Mouse (Mus musculus) heart, postnatal 25 days (tissue): ENCODE measurements at regions not wholly inside any gene's neighbourhood (a gene's known extent, or its start where the extent isn't known, plus 50 kb on each side); places are given as distances from the start of the nearest gene placed in this dataset.
A peak's percentile ranks its signal among the peaks of the same experiment; 100 is the strongest.

ENCODE experiments used
- DNase-seq: peaks from one replicate; pipeline ENCODE4 v3.0.0; 2022; ENCODE audit warnings: low spot score
- intact Hi-C: fragments of 180-260 bp; cut with DNase I; formaldehyde crosslinking; loops from one replicate; pipeline ENCODE4 v1.15.1; 2025

DNA sequence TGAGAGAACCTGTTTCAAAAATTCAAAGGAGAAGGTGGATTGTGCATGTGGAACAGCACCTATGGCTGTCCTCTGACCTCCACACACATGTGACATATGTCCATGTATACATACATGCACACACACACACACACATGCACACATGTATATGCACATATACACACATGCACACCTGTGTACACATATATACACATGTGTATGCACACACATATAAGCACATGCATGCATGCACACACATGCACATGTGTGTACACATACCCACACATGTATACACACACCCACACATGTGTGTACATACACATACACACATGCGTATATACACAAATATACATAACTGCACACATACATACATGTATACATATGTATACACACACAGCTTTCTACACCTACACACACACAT lies 326.1 kb upstream of the Runx1 start:
- DNase-seq, result no peak
- intact Hi-C loops, result no loop called here

DNA sequence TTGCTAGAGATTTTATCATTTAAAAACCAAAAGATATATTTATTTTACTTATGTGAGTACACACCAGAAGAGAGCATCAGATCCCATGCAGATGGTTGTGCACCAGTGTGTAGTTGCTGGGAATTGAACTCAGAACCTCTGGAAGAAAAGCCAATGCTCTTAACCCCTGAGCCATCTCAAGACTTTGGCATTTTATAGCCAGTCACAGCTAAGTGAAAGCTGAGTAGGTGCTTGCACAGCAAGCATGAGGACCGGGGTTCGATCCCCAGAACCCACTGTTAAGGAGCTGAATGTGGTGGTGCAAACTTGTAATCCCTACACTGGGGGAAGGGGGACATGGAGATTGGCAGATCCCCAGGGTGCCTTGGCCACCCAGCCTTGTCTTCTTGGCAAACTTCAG lies 325.7 kb upstream of the Runx1 start:
- intact Hi-C loops, result no loop called here
- DNase-seq, result no peak

DNA sequence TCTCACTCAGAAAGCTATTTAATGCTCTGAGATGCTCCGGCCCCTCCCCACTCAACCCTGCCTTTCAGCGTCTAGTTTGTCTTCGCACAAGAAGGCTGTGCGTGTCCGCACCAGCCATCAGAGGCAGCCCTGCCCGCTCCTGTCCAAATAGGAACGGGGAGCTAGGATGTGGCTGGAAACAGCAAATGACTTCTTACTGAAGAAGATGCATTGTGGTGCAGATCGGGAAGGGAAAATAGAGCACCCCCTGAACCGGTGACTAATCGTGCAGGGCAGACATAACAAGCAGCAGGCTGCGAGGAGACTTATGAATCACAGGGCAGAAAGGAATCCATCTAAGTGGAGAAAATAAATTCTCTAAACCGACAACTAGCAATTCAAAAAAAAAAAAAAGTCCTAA lies 324.5 kb upstream of the Runx1 start:
- intact Hi-C loops, result no loop called here
- DNase-seq, result no peak

DNA sequence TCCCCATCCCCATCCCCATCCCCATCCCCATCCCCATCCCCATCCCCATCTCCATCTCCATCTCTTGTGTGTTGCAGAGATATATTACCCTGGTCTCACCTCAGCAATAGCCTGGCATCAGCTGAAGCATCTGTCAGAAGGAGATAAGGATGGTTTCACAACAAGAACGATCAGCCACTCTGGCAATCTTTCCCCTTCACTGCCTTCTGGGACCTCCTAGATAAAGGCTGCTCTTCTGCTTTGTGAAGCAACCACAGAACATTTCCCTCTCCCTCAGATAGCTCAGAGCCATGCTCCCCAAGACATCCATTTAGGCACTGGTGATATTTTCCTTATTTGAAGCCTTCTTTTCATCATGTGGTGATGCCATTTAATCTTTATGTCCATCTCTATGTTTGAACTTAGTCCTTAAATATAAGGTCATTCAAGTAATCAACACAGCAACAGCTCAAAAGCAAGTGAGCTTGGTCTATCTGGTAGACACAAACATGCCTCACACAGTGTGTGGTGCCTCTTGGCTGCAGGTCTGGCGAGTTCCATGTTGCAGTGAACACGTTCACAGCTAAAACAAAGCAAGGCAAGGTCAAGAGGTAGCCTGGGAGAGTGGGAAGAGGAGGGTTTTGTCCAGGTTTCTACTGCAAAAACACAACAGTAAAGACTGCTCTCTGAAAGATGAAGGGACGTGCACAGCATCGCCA lies 321.7 kb upstream of the Runx1 start:
- intact Hi-C loops, result loop anchor here (10.0 kb wide), 1 partner anchor 307 kb away; no protein-coding TSS in a partner anchor
- DNase-seq, result no peak

DNA sequence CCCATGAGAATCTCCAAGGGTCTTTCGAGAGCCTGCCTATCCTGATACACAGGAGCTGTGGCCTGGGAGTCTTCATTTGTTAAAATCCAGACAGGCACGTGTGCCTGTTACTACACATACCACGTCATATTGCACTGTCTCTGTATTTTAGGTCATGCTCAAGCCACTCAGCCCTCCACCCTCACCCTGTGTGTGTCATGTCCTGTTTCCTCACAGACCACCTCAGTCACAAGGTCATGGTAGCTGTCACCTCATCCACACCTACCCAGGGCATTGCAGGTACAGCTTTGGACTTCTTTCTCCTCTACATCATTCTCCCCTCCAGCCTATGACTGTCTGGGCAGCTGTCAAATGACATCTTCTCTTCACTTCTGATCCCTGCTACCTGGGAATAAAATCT lies 320.9 kb upstream of the Runx1 start:
- DNase-seq, result no peak
- intact Hi-C loops, result loop anchor here (10.0 kb wide), 1 partner anchor 308 kb away; no protein-coding TSS in a partner anchor

DNA sequence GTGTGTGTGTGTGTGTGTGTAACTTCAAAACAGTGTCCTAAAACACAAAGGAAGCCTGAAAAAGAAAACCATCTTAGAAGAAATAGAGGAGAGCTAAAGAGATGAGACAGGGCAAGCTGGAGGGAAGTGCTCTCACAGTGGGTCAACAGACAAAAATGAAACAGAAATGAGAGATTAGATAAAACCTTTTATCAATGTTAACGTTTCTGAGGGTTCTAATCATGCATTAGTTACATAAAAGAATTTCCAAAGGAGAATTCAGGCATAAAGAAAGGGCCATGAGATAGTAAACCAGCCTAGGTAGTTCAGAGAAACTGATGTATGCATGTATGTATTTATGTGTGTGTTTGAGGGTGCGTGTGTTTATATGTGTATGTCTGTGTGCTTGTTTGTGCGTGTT lies 319.7 kb upstream of the Runx1 start:
- DNase-seq, result no peak
- intact Hi-C loops, result loop anchor here (10.0 kb wide), 1 partner anchor 309 kb away; no protein-coding TSS in a partner anchor

DNA sequence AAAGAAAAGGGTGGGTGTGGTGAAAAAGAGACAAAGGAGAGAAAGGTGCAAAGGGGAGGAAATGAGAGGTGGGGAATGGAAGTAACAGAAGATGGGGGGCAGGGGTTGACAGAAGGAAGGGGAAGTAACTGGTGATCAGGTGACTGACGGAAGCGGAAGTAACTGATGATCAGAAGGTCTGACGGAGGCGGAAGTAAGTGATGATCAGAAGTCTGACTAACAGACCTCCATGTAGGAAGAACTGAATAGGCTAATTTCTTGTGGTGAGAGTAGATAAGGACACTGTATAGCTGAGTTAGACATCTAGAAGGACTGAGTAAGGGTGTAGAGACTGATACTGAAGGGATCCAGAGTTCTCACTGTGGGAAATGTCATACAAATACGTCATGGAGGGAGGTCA lies 318.1 kb upstream of the Runx1 start:
- no peak for DNase-seq
- intact Hi-C loops, result loop anchor here (5.0 to 10.0 kb wide), 2 partner anchors 311 to 317 kb away; partner anchors contain the start of gene Runx1

DNA sequence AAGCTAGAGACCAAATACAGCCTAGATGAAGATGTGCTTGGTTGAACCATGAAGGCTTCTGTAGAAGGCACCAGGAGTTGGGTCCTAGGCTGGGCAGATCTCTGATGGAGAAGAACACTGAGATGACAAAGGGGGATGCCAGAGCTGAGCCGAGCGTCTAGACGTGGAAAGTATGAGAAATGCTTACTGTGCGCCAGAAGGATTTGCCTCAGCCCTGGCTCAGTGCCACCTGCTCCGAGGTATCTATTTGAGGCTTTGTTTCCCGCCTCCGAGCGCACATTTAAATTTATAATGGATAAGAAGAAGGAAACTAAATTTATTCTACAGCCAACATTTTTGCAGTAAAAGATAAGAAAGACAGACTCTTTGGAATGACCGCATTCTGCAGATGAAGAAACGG lies 317.2 kb upstream of the Runx1 start:
- intact Hi-C loops, result loop anchor here (5.0 to 10.0 kb wide), 2 partner anchors 312 to 316 kb away; partner anchors contain the start of gene Runx1
- DNase-seq, result no peak

DNA sequence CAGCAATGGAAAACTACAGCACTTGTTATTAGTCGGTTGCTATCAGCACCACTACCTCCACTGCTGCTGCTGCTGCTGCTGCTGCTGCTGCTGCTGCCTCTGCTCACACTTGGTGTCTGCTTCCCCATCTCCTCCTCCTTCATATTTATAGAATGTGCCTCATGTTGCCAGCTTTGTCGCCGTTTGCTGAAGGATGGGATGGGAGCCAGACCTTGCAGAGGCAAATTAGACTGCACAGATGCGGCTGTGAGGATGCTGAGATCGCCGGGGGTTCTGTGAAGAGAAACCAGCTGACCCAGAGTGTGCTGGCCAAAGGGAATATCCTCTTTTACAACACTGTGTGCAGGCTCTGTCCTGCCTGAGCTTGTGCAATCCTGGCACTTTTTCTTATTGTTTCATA lies 316.0 kb upstream of the Runx1 start:
- intact Hi-C loops, result loop anchor here (5.0 to 10.0 kb wide), 2 partner anchors 313 to 315 kb away; partner anchors contain the start of gene Runx1
- DNase-seq, result no peak

DNA sequence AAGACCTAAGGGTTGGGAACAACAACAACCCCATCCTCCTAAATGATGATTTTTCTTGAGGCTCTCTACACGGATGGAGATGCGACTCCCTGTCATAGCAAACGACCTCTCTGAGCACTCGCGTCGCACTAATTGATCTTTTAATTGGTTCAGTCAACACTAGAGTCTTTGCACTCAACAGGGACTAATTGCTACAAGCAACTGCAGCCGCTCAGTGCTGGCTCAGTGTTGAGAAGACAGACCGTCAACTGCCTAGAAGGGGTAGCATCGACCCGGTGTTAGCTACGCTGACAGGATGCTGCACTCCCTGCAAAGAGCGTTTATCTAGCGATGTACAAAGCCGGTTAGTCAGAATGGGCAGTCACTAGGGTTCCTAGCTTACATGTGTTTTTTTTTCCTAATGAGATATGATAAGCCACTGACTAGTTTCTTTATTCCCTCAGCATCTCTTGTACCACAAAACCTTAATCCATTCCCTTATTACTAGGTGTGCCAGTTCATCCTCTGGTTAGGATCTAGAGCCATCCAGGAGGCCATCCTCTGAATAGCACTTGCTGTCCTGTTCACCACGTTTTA lies 314.7 kb upstream of the Runx1 start:
- intact Hi-C loops, result loop anchor here (5.0 to 10.0 kb wide), 2 partner anchors 313 to 314 kb away; partner anchors contain the start of gene Runx1
- DNase-seq, result no peak

DNA sequence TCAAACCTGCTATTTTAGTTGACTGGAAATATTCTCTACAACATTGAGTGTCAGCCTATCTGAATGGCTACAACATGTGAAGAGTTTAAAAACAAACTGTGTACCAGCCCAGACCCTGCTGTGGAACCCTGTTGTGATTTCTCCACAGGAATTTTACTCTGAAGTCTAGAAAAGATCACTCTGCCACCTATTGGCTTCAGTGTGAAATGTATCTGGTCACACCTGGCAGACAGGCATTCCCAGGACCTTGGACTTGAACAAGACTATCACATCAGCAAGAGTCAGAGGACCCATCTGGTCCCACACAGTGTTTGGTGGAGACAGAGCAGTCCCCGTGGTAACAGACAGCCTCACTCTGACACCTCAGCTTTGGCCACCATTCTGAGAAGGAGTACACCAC lies 311.3 kb upstream of the Runx1 start:
- intact Hi-C loops, result loop anchor here (1.0 to 5.0 kb wide), 2 partner anchors 439 to 570 kb away; no protein-coding TSS in a partner anchor
- no peak for DNase-seq

DNA sequence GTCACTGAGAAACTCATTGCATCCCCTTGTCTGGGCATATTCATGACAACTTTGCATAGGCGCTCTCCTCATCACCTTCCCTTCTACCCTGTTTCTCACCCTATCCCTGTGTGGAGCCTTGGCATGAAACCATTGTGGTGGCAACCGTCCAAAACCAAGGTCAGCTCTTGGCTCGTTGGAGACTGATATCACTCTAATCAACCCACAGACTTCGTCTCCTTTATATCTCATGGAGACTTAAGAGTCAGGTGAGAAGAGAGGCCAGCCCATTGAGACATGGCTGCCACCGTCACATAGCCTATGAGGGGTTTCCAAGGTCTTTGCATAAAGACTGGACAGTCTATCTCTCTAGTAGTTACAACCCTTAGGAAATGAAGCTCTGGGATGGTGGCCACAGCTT lies 305.5 kb upstream of the Runx1 start:
- no peak for DNase-seq
- intact Hi-C loops, result no loop called here

DNA sequence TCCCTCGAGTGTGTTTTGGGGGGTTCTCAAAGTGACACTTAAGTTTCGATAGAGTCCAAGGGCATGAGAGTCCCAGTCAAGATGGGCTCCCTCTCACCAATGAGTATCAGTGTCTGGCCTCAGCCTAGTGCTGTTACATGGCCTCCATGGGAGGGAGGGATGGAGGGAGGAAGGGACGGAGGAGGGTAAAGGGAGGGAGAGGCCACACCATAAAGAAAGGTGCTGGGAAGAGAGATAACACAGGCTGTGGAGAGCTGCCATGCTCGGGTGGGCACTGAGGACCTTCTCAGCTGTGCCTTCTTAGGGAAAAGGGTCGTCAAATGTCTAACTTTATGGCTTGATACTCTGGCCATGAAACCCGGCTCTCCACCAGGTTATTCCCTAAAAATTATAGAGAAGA lies 304.7 kb upstream of the Runx1 start:
- intact Hi-C loops, result no loop called here
- DNase-seq, result no peak

DNA sequence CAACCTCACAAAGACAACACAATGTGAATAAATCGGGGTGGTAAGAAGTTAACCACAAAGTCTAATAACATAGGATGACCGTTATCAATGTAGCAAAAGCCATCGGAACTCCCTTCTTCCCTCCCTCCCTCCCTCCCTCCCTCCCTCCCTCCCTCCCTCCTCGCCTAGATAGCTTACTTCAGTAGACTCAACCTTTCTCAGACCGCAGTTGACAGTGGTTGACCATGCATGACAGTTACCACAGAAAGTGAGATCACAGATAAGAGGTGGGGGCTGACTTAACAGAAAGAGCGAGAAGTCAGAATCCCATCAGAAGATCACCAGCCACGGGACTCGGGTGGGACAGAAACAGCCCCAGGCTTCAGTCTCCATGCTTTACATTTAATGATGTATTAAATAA lies 297.8 kb upstream of the Runx1 start:
- no peak for DNase-seq
- intact Hi-C loops, result no loop called here

DNA sequence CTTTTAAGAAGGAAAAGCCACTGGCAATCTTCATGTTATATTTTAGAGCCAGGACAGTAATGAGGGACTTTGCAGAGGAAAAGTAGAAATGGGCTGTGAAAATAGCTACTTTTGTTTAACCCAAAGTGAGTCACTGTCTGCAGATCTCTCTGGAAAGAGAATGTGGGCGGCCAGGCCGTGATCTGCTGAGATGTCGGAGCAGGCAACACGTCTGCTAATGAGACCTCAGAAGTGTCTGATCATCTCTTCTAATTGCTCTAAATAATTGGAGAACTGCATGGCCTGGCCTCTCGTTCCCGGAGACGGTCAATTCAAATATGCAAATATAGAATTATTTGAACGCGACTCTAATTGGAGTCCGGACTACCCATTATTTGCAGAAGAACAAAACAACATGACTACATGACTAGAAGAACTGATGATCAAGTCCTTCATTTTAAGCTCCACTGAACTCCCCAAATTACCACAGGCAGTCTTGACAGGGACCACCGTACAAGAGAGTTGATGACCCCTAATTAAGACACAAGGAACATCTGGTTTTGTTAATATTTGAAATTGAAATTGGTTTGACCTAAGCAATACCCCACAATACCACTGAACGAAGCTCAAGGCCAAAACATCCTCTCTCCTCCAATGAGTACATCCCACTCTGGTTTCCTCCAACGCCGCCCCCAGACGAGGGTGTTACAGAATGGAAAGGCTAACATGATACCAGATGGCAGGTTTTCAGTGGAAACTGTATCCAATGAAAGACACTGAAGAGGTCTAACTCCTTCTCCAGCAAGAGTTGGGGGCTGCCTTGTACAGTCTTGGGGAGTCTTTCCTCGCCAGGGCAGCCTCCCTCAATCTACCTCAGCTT lies 290.4 kb upstream of the Runx1 start:
- DNase-seq, result no peak
- intact Hi-C loops, result no loop called here

DNA sequence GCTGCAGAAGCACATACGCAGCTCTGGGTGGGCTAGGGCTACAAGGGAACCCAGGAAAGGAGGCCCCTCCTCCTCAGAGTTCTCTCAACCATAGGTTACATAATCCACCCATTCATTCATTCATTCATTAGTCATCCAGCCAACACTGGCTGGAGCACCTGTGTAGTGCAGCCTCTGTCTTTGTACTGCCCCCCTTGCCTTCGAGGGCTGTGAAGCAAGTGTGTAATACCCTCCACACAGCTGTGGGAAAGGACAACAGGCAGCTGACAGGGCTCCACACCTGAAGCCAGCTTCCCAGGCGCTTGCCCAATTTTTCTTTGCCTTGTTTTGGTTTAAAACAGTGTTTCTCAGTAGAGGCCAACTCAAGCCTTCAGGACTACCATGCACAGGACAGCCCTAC lies 285.0 kb upstream of the Runx1 start:
- intact Hi-C loops, result no loop called here
- no peak for DNase-seq

DNA sequence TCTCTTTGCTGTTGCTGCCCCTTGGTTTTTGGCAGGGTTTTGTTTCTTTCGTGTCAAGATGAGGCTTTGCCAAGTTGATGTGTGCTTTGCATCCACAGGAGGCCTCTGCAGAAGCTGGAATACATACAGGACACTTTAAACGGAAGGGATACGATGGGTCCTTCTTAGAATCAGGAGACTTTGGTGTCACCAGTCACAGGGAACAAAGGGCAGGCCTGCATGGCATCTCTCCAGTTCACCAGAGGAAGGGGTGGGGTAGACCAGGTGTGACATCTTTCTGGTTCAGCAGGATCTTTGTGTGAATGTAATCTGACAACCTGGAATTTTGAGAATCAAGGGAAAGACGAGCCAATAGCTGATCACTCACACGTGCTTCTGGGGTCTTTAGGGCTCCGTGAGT lies 284.5 kb upstream of the Runx1 start:
- intact Hi-C loops, result no loop called here
- DNase-seq, result no peak

DNA sequence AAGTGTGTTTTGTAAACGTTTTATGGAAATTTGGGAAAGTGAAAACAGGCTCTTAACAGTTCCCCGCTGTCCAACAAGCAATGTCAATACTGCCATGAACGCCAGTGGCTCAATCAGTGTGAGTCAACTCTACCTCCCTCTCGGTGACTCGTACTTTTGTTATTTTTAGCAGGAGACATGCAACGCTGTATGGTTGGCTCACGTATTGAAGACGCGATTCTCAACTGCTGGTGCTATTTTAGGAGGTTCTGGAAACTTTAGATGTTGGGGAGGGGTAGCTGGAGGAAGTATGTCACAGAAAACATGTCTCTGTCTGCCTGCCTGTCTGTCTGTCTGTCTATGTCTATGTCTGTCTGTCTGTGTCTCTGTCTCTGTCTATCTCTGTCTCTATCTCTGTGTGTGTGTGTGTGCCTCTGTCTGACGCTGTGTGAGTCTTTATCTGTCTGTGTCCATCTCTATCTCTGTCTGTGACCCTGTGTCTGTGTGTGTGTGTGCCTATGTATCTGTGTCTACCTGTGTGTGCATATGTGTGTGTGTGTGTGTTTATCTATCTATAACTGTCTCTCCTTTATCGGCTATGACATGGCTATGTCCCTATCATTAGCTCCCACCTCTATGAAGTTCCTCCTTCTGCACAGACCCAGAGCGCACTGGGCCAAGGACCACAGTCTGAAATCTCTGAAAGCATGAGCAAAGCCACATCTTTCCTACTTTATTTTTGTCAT lies 283.9 kb upstream of the Runx1 start:
- intact Hi-C loops, result no loop called here
- no peak for DNase-seq

DNA sequence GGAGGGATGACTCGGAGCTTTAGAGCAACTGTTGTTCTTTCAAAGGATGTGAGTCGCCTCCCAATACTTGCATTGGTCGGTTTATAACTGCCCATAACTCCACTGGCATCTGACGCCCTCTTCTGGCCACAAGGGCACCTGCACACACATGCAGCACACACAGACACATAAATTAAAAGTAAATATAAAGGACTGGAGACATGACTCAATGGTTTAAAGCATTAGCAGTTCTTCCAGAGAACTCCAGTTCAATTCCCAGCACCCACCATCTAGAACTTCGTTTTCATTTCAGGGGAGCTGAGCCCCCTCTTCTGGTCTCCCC lies 281.5 kb upstream of the Runx1 start:
- intact Hi-C loops, result no loop called here
- no peak for DNase-seq

DNA sequence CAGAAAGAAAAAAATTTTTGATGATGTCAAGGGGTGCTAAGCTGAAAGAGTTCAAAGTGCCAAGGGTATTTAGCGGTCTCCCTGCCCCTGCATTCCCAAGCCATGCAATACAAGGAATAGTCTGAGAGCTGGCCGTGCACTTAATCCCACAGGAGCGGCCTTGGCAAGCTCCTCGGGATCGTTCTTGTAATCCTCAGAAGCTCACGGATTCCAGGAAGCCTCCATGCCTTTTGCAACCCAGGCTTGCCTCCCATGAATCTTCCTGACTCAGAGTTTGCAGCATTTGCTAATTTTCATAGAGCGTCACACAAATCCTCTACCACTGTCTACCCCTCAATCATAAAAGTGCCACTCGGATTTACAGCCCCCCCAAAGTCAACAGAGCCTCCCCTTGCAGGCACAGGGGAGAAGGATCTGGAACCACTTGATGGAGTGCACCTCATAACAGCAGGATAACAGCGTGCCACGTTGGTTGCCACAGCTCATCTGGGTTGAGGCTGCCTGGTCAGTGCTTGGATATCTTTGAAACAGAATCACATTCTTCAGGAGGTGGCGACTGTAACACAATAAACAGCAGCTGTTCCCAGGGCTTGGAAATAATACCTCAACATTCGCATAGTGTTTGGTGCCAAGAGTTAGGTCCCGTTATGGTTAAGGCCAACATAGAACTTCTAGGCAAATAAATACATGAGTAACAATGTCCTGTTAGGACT lies 281.0 kb upstream of the Runx1 start:
- peak; percentile 14 for DNase-seq
- intact Hi-C loops, result no loop called here
